Mouse (Mus musculus): Measurements from ENCODE around the gene Mastl. TPM values are rescaled to one million over a fixed set of nuclear protein-coding genes. Genes with fewer than 3 reads are reported as not detected.

Mastl gene
- polyA plus RNA-seq, 1 experiment from 2014 or later = 2.7 TPM

- Histone ChIP-seq H3K9ac (ENCODE audit: low read depth, low read length) (no peak overlapping the region), H3K4me3 (ENCODE audit: low read depth, low read length) (no peak overlapping the region), H3K27me3 (replicated peaks; ENCODE audit: control insufficient read depth, insufficient read depth, low read length) (no peaks in the 10 kb centered on the region), H3K9me3 (ENCODE audit: control insufficient read depth) (no peaks in the 10 kb centered on the region), H3K27ac (ENCODE audit: low read depth, low read length) (no peak overlapping the region), H3K4me1 (replicated peaks; ENCODE audit: control insufficient read depth, insufficient read depth, low read length) (no peaks in the 10 kb centered on the region), H3K4me2 (replicated peaks; ENCODE audit: low read depth) (no peak overlapping the region), H3K36me3 (ENCODE audit: control insufficient read depth, insufficient read depth) (peaks cover 28% of the 10 kb centered on the region)
- WGBS = 85% methylated on average over 5 of the region's 5 CpGs
- no peak for ATAC-seq
- TF ChIP-seq CTCF (IDR thresholded peaks at IDR 0.05; ENCODE audit: low read depth) = no peak
Measured at GRCm38 (mm10) chr2:23077693-23078092, 78.1 kb downstream of the Mastl start.

- H3K9ac ChIP-seq (ENCODE audit: low read depth, low read length) = no peak overlapping the region
- no peaks in the 10 kb centered on the region for H3K4me1 ChIP-seq (replicated peaks; ENCODE audit: control insufficient read depth, insufficient read depth, low read length)
- no peaks in the 10 kb centered on the region for H3K9me3 ChIP-seq (ENCODE audit: control insufficient read depth)
- ATAC-seq = no peak
- no peaks in the 10 kb centered on the region for H3K27me3 ChIP-seq (replicated peaks; ENCODE audit: control insufficient read depth, insufficient read depth, low read length)
- peak; percentile 33; the same call in 1 of the 2 replicates for TF ChIP-seq CTCF (IDR thresholded peaks at IDR 0.05; ENCODE audit: low read depth)
- no peak overlapping the region for H3K27ac ChIP-seq (ENCODE audit: low read depth, low read length)
- no peak overlapping the region for H3K4me3 ChIP-seq (ENCODE audit: low read depth, low read length)
- no peak overlapping the region for H3K4me2 ChIP-seq (replicated peaks; ENCODE audit: low read depth)
- peaks cover 28% of the 10 kb centered on the region for H3K36me3 ChIP-seq (ENCODE audit: control insufficient read depth, insufficient read depth)
Measured at GRCm38 (mm10) chr2:23076783-23077182, 79.0 kb downstream of the Mastl start.

GRCm38 (mm10) chr2:23075846-23076245 lies 80.0 kb downstream of the Mastl start:
- no peak for TF ChIP-seq CTCF (IDR thresholded peaks at IDR 0.05; ENCODE audit: low read depth)
- no peak overlapping the region for H3K4me3 ChIP-seq (ENCODE audit: low read depth, low read length)
- H3K4me2 ChIP-seq (replicated peaks; ENCODE audit: low read depth) = no peak overlapping the region
- no peak for ATAC-seq
- no peaks in the 10 kb centered on the region for H3K4me1 ChIP-seq (replicated peaks; ENCODE audit: control insufficient read depth, insufficient read depth, low read length)
- peaks cover 24% of the 10 kb centered on the region for H3K36me3 ChIP-seq (ENCODE audit: control insufficient read depth, insufficient read depth)
- no peak overlapping the region for H3K9ac ChIP-seq (ENCODE audit: low read depth, low read length)
- H3K9me3 ChIP-seq (ENCODE audit: control insufficient read depth) = no peaks in the 10 kb centered on the region
- H3K27me3 ChIP-seq (replicated peaks; ENCODE audit: control insufficient read depth, insufficient read depth, low read length) = no peaks in the 10 kb centered on the region
- no peak overlapping the region for H3K27ac ChIP-seq (ENCODE audit: low read depth, low read length)

GRCm38 (mm10) chr2:23071406-23071805 lies 84.4 kb downstream of the Mastl start:
- H3K27ac ChIP-seq (ENCODE audit: low read depth, low read length) = no peak overlapping the region
- H3K4me2 ChIP-seq (replicated peaks; ENCODE audit: low read depth) = no peak overlapping the region
- no peak overlapping the region for H3K4me3 ChIP-seq (ENCODE audit: low read depth, low read length)
- peaks cover 8% of the 10 kb centered on the region; the same call in 1 of the 2 replicates for H3K36me3 ChIP-seq (ENCODE audit: control insufficient read depth, insufficient read depth)
- no peak overlapping the region for H3K9ac ChIP-seq (ENCODE audit: low read depth, low read length)
- no peaks in the 10 kb centered on the region for H3K9me3 ChIP-seq (ENCODE audit: control insufficient read depth)
- 82% methylated on average over 1 of the region's 1 CpGs for WGBS
- no peaks in the 10 kb centered on the region for H3K4me1 ChIP-seq (replicated peaks; ENCODE audit: control insufficient read depth, insufficient read depth, low read length)
- no peak for TF ChIP-seq CTCF (IDR thresholded peaks at IDR 0.05; ENCODE audit: low read depth)
- H3K27me3 ChIP-seq (replicated peaks; ENCODE audit: control insufficient read depth, insufficient read depth, low read length) = no peaks in the 10 kb centered on the region
- no peak for ATAC-seq

- H3K4me2 ChIP-seq (replicated peaks; ENCODE audit: low read depth) = no peak overlapping the region
- no peak overlapping the region for H3K4me3 ChIP-seq (ENCODE audit: low read depth, low read length)
- H3K36me3 ChIP-seq (ENCODE audit: control insufficient read depth, insufficient read depth) = peaks cover 6% of the 10 kb centered on the region; the same call in 1 of the 2 replicates
- H3K27ac ChIP-seq (ENCODE audit: low read depth, low read length) = no peak overlapping the region
- H3K9ac ChIP-seq (ENCODE audit: low read depth, low read length) = no peak overlapping the region
- TF ChIP-seq CTCF (IDR thresholded peaks at IDR 0.05; ENCODE audit: low read depth) = no peak
- WGBS = 94% methylated on average over 2 of the region's 2 CpGs
- no peak for ATAC-seq
- no peaks in the 10 kb centered on the region for H3K27me3 ChIP-seq (replicated peaks; ENCODE audit: control insufficient read depth, insufficient read depth, low read length)
- no peaks in the 10 kb centered on the region for H3K9me3 ChIP-seq (ENCODE audit: control insufficient read depth)
- H3K4me1 ChIP-seq (replicated peaks; ENCODE audit: control insufficient read depth, insufficient read depth, low read length) = no peaks in the 10 kb centered on the region
Measured at GRCm38 (mm10) chr2:23070491-23070890, 85.3 kb downstream of the Mastl start.

- under 1% methylated on average over 50 of the region's 50 CpGs for WGBS
- peak; percentile 55 for TF ChIP-seq CTCF (IDR thresholded peaks at IDR 0.05; ENCODE audit: low read depth)
- H3K27me3 ChIP-seq (replicated peaks; ENCODE audit: control insufficient read depth, insufficient read depth, low read length) = no peaks in the 10 kb centered on the region
- peak overlapping the region; percentile 62 for H3K4me3 ChIP-seq (ENCODE audit: low read depth, low read length)
- H3K27ac ChIP-seq (ENCODE audit: low read depth, low read length) = peak overlapping the region; percentile 95
- peak overlapping the region; percentile 99 for H3K4me2 ChIP-seq (replicated peaks; ENCODE audit: low read depth)
- H3K9me3 ChIP-seq (ENCODE audit: control insufficient read depth) = no peaks in the 10 kb centered on the region
- peak; percentile 88 for ATAC-seq
- no peaks in the 10 kb centered on the region for H3K4me1 ChIP-seq (replicated peaks; ENCODE audit: control insufficient read depth, insufficient read depth, low read length)
- H3K9ac ChIP-seq (ENCODE audit: low read depth, low read length) = peak overlapping the region; percentile 65
- peaks cover 6% of the 10 kb centered on the region; the same call in 1 of the 2 replicates for H3K36me3 ChIP-seq (ENCODE audit: control insufficient read depth, insufficient read depth)
Measured at GRCm38 (mm10) chr2:23068894-23069744, 86.7 kb downstream of the Mastl start.
